Mouse (Mus musculus): ENCODE data around the gene Mepe.

Gene Mepe

GRCm38 (mm10) chr5:104325029-104325428 is at the start of gene Mepe:
Gene Mepe, plus strand, starts transcription at chr5:104325329.
- DNase-seq (ENCODE audit: low spot score in 2 of 2) = no peak

- no peak for DNase-seq (ENCODE audit: low spot score in 2 of 2)
Measured at GRCm38 (mm10) chr5:104294201-104294600, 30.9 kb upstream of the Mepe start.

- no peak for DNase-seq (ENCODE audit: low spot score in 2 of 2)
Measured at GRCm38 (mm10) chr5:104298994-104299393, 26.1 kb upstream of the Mepe start, which contains the start of gene Ibsp. Gene Ibsp, plus strand, starts transcription at chr5:104299171.

GRCm38 (mm10) chr5:104314073-104314472 is 11.1 kb upstream of the Mepe start:
- DNase-seq (ENCODE audit: low spot score in 2 of 2) = no peak

- no peak for DNase-seq (ENCODE audit: low spot score in 2 of 2)
Measured at GRCm38 (mm10) chr5:104326884-104327283, 1.8 kb downstream of the Mepe start.

GRCm38 (mm10) chr5:104327389-104327788 is 2.3 kb downstream of the Mepe start:
- DNase-seq (ENCODE audit: low spot score in 2 of 2) = no peak

- DNase-seq (ENCODE audit: low spot score in 2 of 2) = no peak
Measured at GRCm38 (mm10) chr5:104327876-104328275, 2.7 kb downstream of the Mepe start.

GRCm38 (mm10) chr5:104328317-104328850 is 3.3 kb downstream of the Mepe start:
- DNase-seq (ENCODE audit: low spot score in 2 of 2) = no peak

GRCm38 (mm10) chr5:104329381-104329780 is 4.3 kb downstream of the Mepe start:
- no peak for DNase-seq (ENCODE audit: low spot score in 2 of 2)

- DNase-seq (ENCODE audit: low spot score in 2 of 2) = no peak
Measured at GRCm38 (mm10) chr5:104330088-104330487, 5.0 kb downstream of the Mepe start.

- no peak for DNase-seq (ENCODE audit: low spot score in 2 of 2)
Measured at GRCm38 (mm10) chr5:104332296-104332695, 7.2 kb downstream of the Mepe start.

- peak in 1 of 2 experiments; percentile 11 for DNase-seq (ENCODE audit: low spot score in 2 of 2)
Measured at GRCm38 (mm10) chr5:104333231-104333640, 8.1 kb downstream of the Mepe start.

GRCm38 (mm10) chr5:104333643-104334042 is 8.5 kb downstream of the Mepe start:
- DNase-seq (ENCODE audit: low spot score in 2 of 2) = no peak

- no peak for DNase-seq (ENCODE audit: low spot score in 2 of 2)
Measured at GRCm38 (mm10) chr5:104334516-104334915, 9.4 kb downstream of the Mepe start.

GRCm38 (mm10) chr5:104335962-104336361 is 10.8 kb downstream of the Mepe start:
- no peak for DNase-seq (ENCODE audit: low spot score in 2 of 2)

- DNase-seq (ENCODE audit: low spot score in 2 of 2) = no peak
Measured at GRCm38 (mm10) chr5:104337491-104337890, 12.4 kb downstream of the Mepe start.

- DNase-seq (ENCODE audit: low spot score in 2 of 2) = no peak
Measured at GRCm38 (mm10) chr5:104339009-104339408, 13.9 kb downstream of the Mepe start.

GRCm38 (mm10) chr5:104339706-104340512 is 14.8 kb downstream of the Mepe start:
- DNase-seq (ENCODE audit: low spot score in 2 of 2) = no peak

GRCm38 (mm10) chr5:104340513-104340829 is 15.3 kb downstream of the Mepe start:
- DNase-seq (ENCODE audit: low spot score in 2 of 2) = no peak

- no peak for DNase-seq (ENCODE audit: low spot score in 2 of 2)
Measured at GRCm38 (mm10) chr5:104342881-104343280, 17.8 kb downstream of the Mepe start.

- no peak for DNase-seq (ENCODE audit: low spot score in 2 of 2)
Measured at GRCm38 (mm10) chr5:104344526-104345240, 19.6 kb downstream of the Mepe start.

- DNase-seq (ENCODE audit: low spot score in 2 of 2) = no peak
Measured at GRCm38 (mm10) chr5:104345241-104345630, 20.1 kb downstream of the Mepe start.

GRCm38 (mm10) chr5:104351041-104351440 is 25.9 kb downstream of the Mepe start:
- DNase-seq (ENCODE audit: low spot score in 2 of 2) = no peak

Data from thymus, postnatal 10 days (tissue).